Mouse (Mus musculus): ENCODE results near the gene Adcy7. TPM values are rescaled to one million over a fixed set of nuclear protein-coding genes. Genes with fewer than 3 reads are reported as not detected.

The Adcy7 gene
- polyA plus RNA-seq, 1 experiment from 2014 or later = 1.1 TPM

DNA sequence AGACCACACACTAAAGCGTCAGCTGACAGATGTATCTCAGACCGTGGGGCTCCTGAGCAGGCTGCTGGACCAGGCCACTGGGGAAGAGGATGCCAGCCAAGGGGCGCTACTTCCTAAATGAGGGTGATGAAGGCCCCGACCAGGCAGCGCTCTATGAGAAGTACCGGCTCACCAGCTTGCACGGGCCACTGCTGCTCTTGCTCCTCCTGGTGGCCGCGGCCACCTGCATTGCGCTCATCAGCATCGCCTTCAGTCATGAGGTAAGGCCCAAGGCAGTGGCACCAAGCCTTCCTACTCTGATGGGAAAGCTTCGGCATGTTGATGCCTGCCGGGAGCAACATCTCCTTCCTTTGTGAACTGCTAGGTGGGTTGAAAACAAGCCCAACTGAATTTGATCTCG is 34.3 kb downstream of the Adcy7 start:
- Histone ChIP-seq H3K4me3 (ENCODE audit: low read depth, low read length) (no peak overlapping the region), H3K4me1 (ENCODE audit: control insufficient read depth, insufficient read depth, low read length) (peaks cover 2% of the 10 kb centered on the region; the same call in 1 of the 2 replicates), H3K9me3 (replicated peaks; ENCODE audit: control insufficient read depth, low read length) (no peaks in the 10 kb centered on the region), H3K4me2 (ENCODE audit: low read length) (no peak overlapping the region), H3K9ac (ENCODE audit: low read length) (no peak overlapping the region), H3K27ac (ENCODE audit: low read depth, low read length) (no peak overlapping the region), H3K27me3 (replicated peaks; ENCODE audit: control insufficient read depth, insufficient read depth, low read length) (no peaks in the 10 kb centered on the region), H3K36me3 (ENCODE audit: control insufficient read depth, insufficient read depth, low read length) (no peaks in the 10 kb centered on the region)
- WGBS = 74% methylated on average over 14 of the region's 14 CpGs
- no peak for DNase-seq (ENCODE audit: low spot score)
- no peak for ATAC-seq

GRCm38 (mm10) chr8:88307736-88308135 is 35.5 kb downstream of the Adcy7 start:
- Histone ChIP-seq H3K36me3 (ENCODE audit: control insufficient read depth, insufficient read depth, low read length) (no peaks in the 10 kb centered on the region), H3K4me3 (ENCODE audit: low read depth, low read length) (no peak overlapping the region), H3K4me1 (ENCODE audit: control insufficient read depth, insufficient read depth, low read length) (no peaks in the 10 kb centered on the region), H3K9me3 (replicated peaks; ENCODE audit: control insufficient read depth, low read length) (no peaks in the 10 kb centered on the region), H3K4me2 (ENCODE audit: low read length) (no peak overlapping the region), H3K9ac (ENCODE audit: low read length) (no peak overlapping the region), H3K27me3 (replicated peaks; ENCODE audit: control insufficient read depth, insufficient read depth, low read length) (no peaks in the 10 kb centered on the region), H3K27ac (ENCODE audit: low read depth, low read length) (no peak overlapping the region)
- 86% methylated on average over 4 of the region's 4 CpGs for WGBS
- no peak for DNase-seq (ENCODE audit: low spot score)
- ATAC-seq = no peak

- DNase-seq (ENCODE audit: low spot score) (no peak), ATAC-seq (no peak)
- H3K36me3 ChIP-seq (ENCODE audit: control insufficient read depth, insufficient read depth, low read length) = no peaks in the 10 kb centered on the region
- no peaks in the 10 kb centered on the region for H3K27me3 ChIP-seq (replicated peaks; ENCODE audit: control insufficient read depth, insufficient read depth, low read length)
- no peaks in the 10 kb centered on the region for H3K4me1 ChIP-seq (ENCODE audit: control insufficient read depth, insufficient read depth, low read length)
- H3K9ac ChIP-seq (ENCODE audit: low read length) = no peak overlapping the region
- H3K4me3 ChIP-seq (ENCODE audit: low read depth, low read length) = no peak overlapping the region
- WGBS = 83% methylated on average over 10 of the region's 10 CpGs
- H3K27ac ChIP-seq (ENCODE audit: low read depth, low read length) = no peak overlapping the region
- H3K9me3 ChIP-seq (replicated peaks; ENCODE audit: control insufficient read depth, low read length) = no peaks in the 10 kb centered on the region
- H3K4me2 ChIP-seq (ENCODE audit: low read length) = no peak overlapping the region
Measured at GRCm38 (mm10) chr8:88309274-88309873, 37.2 kb downstream of the Adcy7 start.

DNA sequence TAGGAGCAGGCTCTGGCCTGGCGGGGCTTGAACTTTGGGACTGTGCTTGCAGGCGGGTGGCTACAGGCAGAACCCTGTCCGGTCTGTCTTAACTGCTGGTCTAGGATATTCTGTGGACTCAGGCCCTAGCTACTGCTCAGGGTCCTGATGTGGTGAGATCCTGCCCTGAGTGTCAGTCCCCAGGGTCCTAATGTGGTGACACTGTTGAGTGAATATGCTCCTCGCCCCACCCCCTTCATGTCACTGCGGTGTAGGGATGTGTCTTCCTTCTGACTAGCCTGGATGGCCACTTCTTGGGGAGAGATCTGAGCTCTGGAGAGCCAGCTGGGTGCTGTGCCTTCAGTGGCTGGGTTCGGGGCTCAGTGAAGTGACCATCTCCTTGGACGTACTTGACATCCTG is 37.7 kb downstream of the Adcy7 start:
- no peak overlapping the region for H3K27ac ChIP-seq (ENCODE audit: low read depth, low read length)
- no peak for ATAC-seq
- H3K4me2 ChIP-seq (ENCODE audit: low read length) = no peak overlapping the region
- no peak overlapping the region for H3K4me3 ChIP-seq (ENCODE audit: low read depth, low read length)
- no peak for DNase-seq (ENCODE audit: low spot score)
- H3K4me1 ChIP-seq (ENCODE audit: control insufficient read depth, insufficient read depth, low read length) = no peaks in the 10 kb centered on the region
- no peak overlapping the region for H3K9ac ChIP-seq (ENCODE audit: low read length)
- H3K36me3 ChIP-seq (ENCODE audit: control insufficient read depth, insufficient read depth, low read length) = no peaks in the 10 kb centered on the region
- H3K9me3 ChIP-seq (replicated peaks; ENCODE audit: control insufficient read depth, low read length) = no peaks in the 10 kb centered on the region
- 96% methylated on average over 7 of the region's 7 CpGs for WGBS
- H3K27me3 ChIP-seq (replicated peaks; ENCODE audit: control insufficient read depth, insufficient read depth, low read length) = no peaks in the 10 kb centered on the region

DNA sequence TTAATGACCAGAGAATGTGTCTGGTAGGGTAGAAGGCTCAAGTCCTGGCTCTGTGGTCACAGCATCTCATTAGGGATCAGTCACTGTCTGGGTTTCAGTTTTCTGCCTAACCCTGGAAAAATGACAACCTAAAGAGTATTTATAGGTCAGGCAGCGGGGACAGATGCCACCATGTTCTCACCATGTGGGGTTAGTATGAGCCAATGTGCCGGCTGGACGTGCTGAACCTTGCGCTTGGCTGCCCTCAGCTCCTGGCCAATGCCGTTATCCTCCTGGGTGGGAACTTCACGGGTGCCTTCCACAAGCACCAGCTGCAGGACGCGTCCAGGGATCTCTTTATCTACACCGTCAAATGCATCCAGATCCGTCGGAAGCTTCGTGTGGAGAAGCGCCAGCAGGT is 38.1 kb downstream of the Adcy7 start:
- no peak for ATAC-seq
- WGBS = 92% methylated on average over 13 of the region's 13 CpGs

GRCm38 (mm10) chr8:88312966-88313365 is 40.8 kb downstream of the Adcy7 start:
- no peaks in the 10 kb centered on the region; the same call in 1 of the 2 replicates for H3K4me1 ChIP-seq (ENCODE audit: control insufficient read depth, insufficient read depth, low read length)
- ATAC-seq (no peak), DNase-seq (ENCODE audit: low spot score) (no peak)
- H3K27ac ChIP-seq (ENCODE audit: low read depth, low read length) = no peak overlapping the region
- no peaks in the 10 kb centered on the region for H3K27me3 ChIP-seq (replicated peaks; ENCODE audit: control insufficient read depth, insufficient read depth, low read length)
- H3K4me2 ChIP-seq (ENCODE audit: low read length) = no peak overlapping the region
- H3K9ac ChIP-seq (ENCODE audit: low read length) = no peak overlapping the region
- no peak overlapping the region for H3K4me3 ChIP-seq (ENCODE audit: low read depth, low read length)
- no peaks in the 10 kb centered on the region for H3K36me3 ChIP-seq (ENCODE audit: control insufficient read depth, insufficient read depth, low read length)
- 85% methylated on average over 8 of the region's 8 CpGs for WGBS
- no peaks in the 10 kb centered on the region for H3K9me3 ChIP-seq (replicated peaks; ENCODE audit: control insufficient read depth, low read length)

More for the DNA sequence above, 38.1 kb downstream of the Adcy7 start:
- Histone ChIP-seq H3K9ac (ENCODE audit: low read length) (no peak overlapping the region), H3K4me2 (ENCODE audit: low read length) (no peak overlapping the region), H3K27me3 (replicated peaks; ENCODE audit: control insufficient read depth, insufficient read depth, low read length) (no peaks in the 10 kb centered on the region), H3K4me3 (ENCODE audit: low read depth, low read length) (no peak overlapping the region), H3K27ac (ENCODE audit: low read depth, low read length) (no peak overlapping the region), H3K36me3 (ENCODE audit: control insufficient read depth, insufficient read depth, low read length) (no peaks in the 10 kb centered on the region), H3K4me1 (ENCODE audit: control insufficient read depth, insufficient read depth, low read length) (no peaks in the 10 kb centered on the region), H3K9me3 (replicated peaks; ENCODE audit: control insufficient read depth, low read length) (no peaks in the 10 kb centered on the region)
- no peak for DNase-seq (ENCODE audit: low spot score)

DNA sequence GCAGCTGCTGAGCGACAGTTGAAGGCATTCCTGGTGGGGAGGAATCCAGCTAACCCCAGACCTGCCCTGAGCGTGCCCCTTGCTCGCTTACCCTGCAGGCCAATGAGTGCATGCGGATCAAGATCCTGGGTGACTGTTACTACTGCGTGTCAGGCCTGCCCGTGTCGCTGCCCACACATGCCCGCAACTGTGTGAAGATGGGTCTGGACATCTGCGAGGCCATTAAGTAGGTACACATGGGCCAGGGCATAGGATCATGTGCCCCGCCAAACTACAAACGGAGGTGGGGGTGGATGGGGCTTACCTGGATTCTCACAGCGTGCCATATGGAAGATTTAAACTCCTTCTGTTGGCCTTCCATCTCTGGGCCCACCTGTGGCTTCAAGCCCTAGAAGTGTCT is 41.8 kb downstream of the Adcy7 start:
- no peak overlapping the region for H3K9ac ChIP-seq (ENCODE audit: low read length)
- no peaks in the 10 kb centered on the region for H3K9me3 ChIP-seq (replicated peaks; ENCODE audit: control insufficient read depth, low read length)
- no peak overlapping the region for H3K4me3 ChIP-seq (ENCODE audit: low read depth, low read length)
- ATAC-seq (no peak), DNase-seq (ENCODE audit: low spot score) (no peak)
- no peak overlapping the region for H3K4me2 ChIP-seq (ENCODE audit: low read length)
- 92% methylated on average over 12 of the region's 12 CpGs for WGBS
- H3K4me1 ChIP-seq (ENCODE audit: control insufficient read depth, insufficient read depth, low read length) = no peaks in the 10 kb centered on the region; the same call in 1 of the 2 replicates
- no peaks in the 10 kb centered on the region for H3K27me3 ChIP-seq (replicated peaks; ENCODE audit: control insufficient read depth, insufficient read depth, low read length)
- no peaks in the 10 kb centered on the region for H3K36me3 ChIP-seq (ENCODE audit: control insufficient read depth, insufficient read depth, low read length)
- no peak overlapping the region for H3K27ac ChIP-seq (ENCODE audit: low read depth, low read length)

- H3K9ac ChIP-seq (ENCODE audit: low read length) = no peak overlapping the region
- H3K27me3 ChIP-seq (replicated peaks; ENCODE audit: control insufficient read depth, insufficient read depth, low read length) = no peaks in the 10 kb centered on the region
- no peak overlapping the region for H3K4me2 ChIP-seq (ENCODE audit: low read length)
- DNase-seq (ENCODE audit: low spot score) (no peak), ATAC-seq (no peak)
- H3K4me1 ChIP-seq (ENCODE audit: control insufficient read depth, insufficient read depth, low read length) = no peaks in the 10 kb centered on the region; the same call in 1 of the 2 replicates
- H3K9me3 ChIP-seq (replicated peaks; ENCODE audit: control insufficient read depth, low read length) = no peaks in the 10 kb centered on the region
- H3K4me3 ChIP-seq (ENCODE audit: low read depth, low read length) = no peak overlapping the region
- no peak overlapping the region for H3K27ac ChIP-seq (ENCODE audit: low read depth, low read length)
- H3K36me3 ChIP-seq (ENCODE audit: control insufficient read depth, insufficient read depth, low read length) = no peaks in the 10 kb centered on the region
- 96% methylated on average over 8 of the region's 8 CpGs for WGBS
Measured at GRCm38 (mm10) chr8:88315302-88315701, 43.1 kb downstream of the Adcy7 start.

- WGBS = 47% methylated on average over 8 of the region's 8 CpGs
- Histone ChIP-seq H3K27ac (ENCODE audit: low read depth, low read length) (no peak overlapping the region), H3K4me2 (ENCODE audit: low read length) (no peak overlapping the region), H3K9ac (ENCODE audit: low read length) (no peak overlapping the region), H3K4me1 (ENCODE audit: control insufficient read depth, insufficient read depth, low read length) (no peaks in the 10 kb centered on the region; the same call in 1 of the 2 replicates), H3K27me3 (replicated peaks; ENCODE audit: control insufficient read depth, insufficient read depth, low read length) (no peaks in the 10 kb centered on the region), H3K36me3 (ENCODE audit: control insufficient read depth, insufficient read depth, low read length) (no peaks in the 10 kb centered on the region), H3K4me3 (ENCODE audit: low read depth, low read length) (no peak overlapping the region), H3K9me3 (replicated peaks; ENCODE audit: control insufficient read depth, low read length) (no peaks in the 10 kb centered on the region)
- ATAC-seq (peak; percentile 68), DNase-seq (ENCODE audit: low spot score) (peak; percentile 82)
Measured at GRCm38 (mm10) chr8:88316139-88316931, 44.1 kb downstream of the Adcy7 start.
